Mouse (Mus musculus) neural tube, embryonic 12.5 days (tissue): ENCODE results near the gene Gm11096. TPM values are rescaled to one million over a fixed set of nuclear protein-coding genes. Genes with fewer than 3 reads are reported as not detected.

Experiments used
- ATAC-seq: fragments of 200-750 bp; cut with Nextera tagmentation; 2 replicates; pipeline ENCODE4 v1.8.0; 2017; ENCODE audit warnings: low read depth, mild to moderate bottlenecking, moderate TSS enrichment, moderate library complexity; ENCODE audit not compliant: low FRiP score
- H3K27ac ChIP-seq: fragments of 300-500 bp; sonication (generic); 2 replicates; pipeline ENCODE4 v1.5.1; 2016
- H3K27me3 ChIP-seq: fragments of 300-500 bp; sonication (generic); replicated peaks from 2 replicates; pipeline ENCODE4 v1.6.1; 2016; ENCODE audit warnings: mild to moderate bottlenecking
- H3K36me3 ChIP-seq: fragments of 300-500 bp; sonication (generic); 2 replicates; pipeline ENCODE4 v1.6.1; 2016; ENCODE audit warnings: mild to moderate bottlenecking
- H3K4me1 ChIP-seq: fragments of 300-500 bp; sonication (generic); 2 replicates; pipeline ENCODE4 v1.6.1; 2016
- H3K4me2 ChIP-seq: fragments of 300-500 bp; sonication (generic); replicated peaks from 2 replicates; pipeline ENCODE4 v1.6.1; 2016; ENCODE audit warnings: mild to moderate bottlenecking
- H3K4me3 ChIP-seq: fragments of 300-500 bp; sonication (generic); 2 replicates; pipeline ENCODE4 v1.5.1; 2016
- H3K9ac ChIP-seq: fragments of 300-500 bp; sonication (generic); 2 replicates; pipeline ENCODE4 v1.6.1; 2016; ENCODE audit warnings: mild to moderate bottlenecking
- H3K9me3 ChIP-seq: fragments of 300-500 bp; sonication (generic); 2 replicates; pipeline ENCODE4 v1.6.1; 2016; ENCODE audit warnings: mild to moderate bottlenecking
- WGBS: fragments of 180-500 bp; shearing (Covaris S2); methylation state at CpG from one replicate; pipeline ENCODE4 v1.1.7; 2016; 5-methylcytosine and 5-hydroxymethylcytosine counted together
- polyA plus RNA-seq: library from polyadenylated mRNA; unstranded; fragments of >200 nt; fragmentation: Nextera tagmentation; extraction: Ambion mirVana; gene quantifications from 2 replicates; pipeline ENCODE4 v1.2.1, GENCODE M21; 2016

Gm11096 gene
- polyA plus RNA-seq = not detected in 2 replicates

- Histone ChIP-seq H3K4me3 (no peak within 1 kb of the TSS), H3K4me1 (no peaks in the 10 kb centered on the region), H3K9me3 (no peaks in the 10 kb centered on the region), H3K27me3 (no peaks in the 10 kb centered on the region), H3K4me2 (no peak within 1 kb of the TSS), H3K36me3 (no peaks in the 10 kb centered on the region), H3K27ac (no peak within 1 kb of the TSS), H3K9ac (no peak within 1 kb of the TSS)
- ATAC-seq = no peak
These were observed at the start of gene Gm11096 for GRCm38 (mm10) chr17:81441463-81441862. TSS of gene Gm11096 (plus strand) at chr17:81441763.

- H3K27me3 ChIP-seq = no peaks in the 10 kb centered on the region
- H3K9me3 ChIP-seq = no peaks in the 10 kb centered on the region
- peaks cover 3% of the 10 kb centered on the region; the same call in 1 of the 2 replicates for H3K4me1 ChIP-seq
- H3K4me2 ChIP-seq = no peak overlapping the region
- no peak overlapping the region for H3K9ac ChIP-seq
- no peaks in the 10 kb centered on the region for H3K36me3 ChIP-seq
- no peak overlapping the region for H3K4me3 ChIP-seq
- 75% methylated on average over 4 of the region's 4 CpGs for WGBS
- ATAC-seq = no peak
- no peak overlapping the region for H3K27ac ChIP-seq
These were observed 48.5 kb upstream of the Gm11096 start for GRCm38 (mm10) chr17:81393040-81393439.

DNA sequence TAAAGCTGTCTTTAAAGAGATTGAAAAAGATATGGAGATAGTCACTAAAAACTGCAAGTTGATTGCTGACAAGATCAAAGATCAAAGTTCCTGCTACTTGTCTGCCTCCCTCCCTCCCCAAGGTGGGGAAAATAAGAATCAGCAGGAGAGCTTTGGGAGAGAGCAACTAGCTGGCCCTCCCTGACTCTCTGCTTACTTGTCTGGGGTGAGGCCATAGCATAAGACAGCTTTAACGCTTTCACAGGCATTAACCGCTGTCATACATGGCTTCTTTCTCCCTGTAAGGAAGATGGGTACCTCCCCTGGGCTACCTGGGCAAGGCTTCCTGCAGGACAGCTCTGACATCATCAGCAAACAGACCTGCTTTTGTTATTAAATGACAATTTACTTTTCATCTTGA is 47.4 kb upstream of the Gm11096 start:
- Histone ChIP-seq H3K4me3 (no peak overlapping the region), H3K4me1 (peaks cover 3% of the 10 kb centered on the region; the same call in 1 of the 2 replicates), H3K4me2 (no peak overlapping the region), H3K36me3 (no peaks in the 10 kb centered on the region), H3K9ac (no peak overlapping the region), H3K27me3 (no peaks in the 10 kb centered on the region), H3K9me3 (no peaks in the 10 kb centered on the region), H3K27ac (no peak overlapping the region)
- 21% methylated on average over 2 of the region's 2 CpGs for WGBS
- no peak for ATAC-seq

GRCm38 (mm10) chr17:81397434-81397833 is 44.1 kb upstream of the Gm11096 start:
- 55% methylated on average over 1 of the region's 1 CpGs for WGBS
- Histone ChIP-seq H3K4me1 (peaks cover 6% of the 10 kb centered on the region; the same call in 1 of the 2 replicates), H3K27ac (no peak overlapping the region), H3K9me3 (no peaks in the 10 kb centered on the region), H3K9ac (no peak overlapping the region), H3K4me2 (no peak overlapping the region), H3K27me3 (no peaks in the 10 kb centered on the region), H3K4me3 (no peak overlapping the region), H3K36me3 (no peaks in the 10 kb centered on the region)
- no peak for ATAC-seq

- no peak overlapping the region for H3K4me3 ChIP-seq
- no peak overlapping the region for H3K4me2 ChIP-seq
- no peaks in the 10 kb centered on the region for H3K9me3 ChIP-seq
- H3K27ac ChIP-seq = no peak overlapping the region
- H3K36me3 ChIP-seq = no peaks in the 10 kb centered on the region
- H3K27me3 ChIP-seq = no peaks in the 10 kb centered on the region
- ATAC-seq = no peak
- 0 out of 2 replicates have a peak, but pooled peaks cover 3% of the 10 kb centered on the region for H3K4me1 ChIP-seq
- 55% methylated on average over 5 of the region's 5 CpGs for WGBS
- H3K9ac ChIP-seq = no peak overlapping the region
These were observed 41.2 kb upstream of the Gm11096 start for GRCm38 (mm10) chr17:81400377-81400776.

DNA sequence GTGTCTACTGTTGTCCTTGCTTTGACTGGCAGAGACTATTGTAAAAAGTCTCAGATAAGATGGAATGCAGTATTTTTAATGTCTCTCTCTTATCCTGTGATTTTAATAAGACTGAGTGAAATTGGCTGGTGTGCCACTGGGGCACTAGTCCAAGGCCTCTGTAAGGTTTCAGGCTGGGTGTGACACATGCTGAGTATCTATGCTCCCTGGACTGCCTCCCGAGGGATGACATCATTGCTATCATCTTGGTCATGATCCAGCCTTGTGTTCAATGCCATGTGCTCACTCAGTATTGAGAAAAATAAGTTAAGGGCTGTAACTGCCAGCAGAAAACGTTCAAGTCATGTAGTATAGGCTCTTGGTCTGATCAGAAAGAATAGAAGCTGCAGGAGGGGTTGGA is 38.9 kb upstream of the Gm11096 start:
- Histone ChIP-seq H3K9me3 (no peaks in the 10 kb centered on the region), H3K4me2 (no peak overlapping the region), H3K27me3 (no peaks in the 10 kb centered on the region), H3K4me3 (no peak overlapping the region), H3K9ac (no peak overlapping the region), H3K27ac (no peak overlapping the region), H3K4me1 (0 out of 2 replicates have a peak, but pooled peaks cover 3% of the 10 kb centered on the region), H3K36me3 (no peaks in the 10 kb centered on the region)
- WGBS = 67% methylated on average over 2 of the region's 2 CpGs
- ATAC-seq = no peak

DNA sequence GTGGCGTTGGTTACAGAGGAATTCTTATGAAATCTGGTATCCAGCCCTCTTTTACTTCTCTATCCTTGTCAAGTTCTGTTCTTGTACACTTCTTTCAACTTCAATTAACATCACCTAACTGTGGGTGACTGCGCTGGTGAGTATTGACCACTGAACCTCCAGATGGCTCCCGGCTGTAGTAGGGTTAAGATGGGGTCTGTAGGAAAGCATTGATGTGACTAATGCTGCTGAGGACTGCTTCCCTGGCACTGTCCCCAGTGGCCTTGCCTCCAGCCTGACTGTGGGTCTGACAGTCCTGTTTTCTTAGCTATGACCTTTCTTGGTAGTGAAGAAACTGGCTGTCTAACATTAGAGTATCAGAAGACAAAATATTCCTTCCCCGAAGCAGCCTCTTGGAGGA is 38.4 kb upstream of the Gm11096 start:
- no peaks in the 10 kb centered on the region for H3K9me3 ChIP-seq
- no peak overlapping the region for H3K9ac ChIP-seq
- H3K27ac ChIP-seq = no peak overlapping the region
- 0 out of 2 replicates have a peak, but pooled peaks cover 3% of the 10 kb centered on the region for H3K4me1 ChIP-seq
- no peak for ATAC-seq
- 94% methylated on average over 4 of the region's 4 CpGs for WGBS
- no peak overlapping the region for H3K4me2 ChIP-seq
- peaks cover 4% of the 10 kb centered on the region for H3K36me3 ChIP-seq
- no peaks in the 10 kb centered on the region for H3K27me3 ChIP-seq
- H3K4me3 ChIP-seq = no peak overlapping the region

DNA sequence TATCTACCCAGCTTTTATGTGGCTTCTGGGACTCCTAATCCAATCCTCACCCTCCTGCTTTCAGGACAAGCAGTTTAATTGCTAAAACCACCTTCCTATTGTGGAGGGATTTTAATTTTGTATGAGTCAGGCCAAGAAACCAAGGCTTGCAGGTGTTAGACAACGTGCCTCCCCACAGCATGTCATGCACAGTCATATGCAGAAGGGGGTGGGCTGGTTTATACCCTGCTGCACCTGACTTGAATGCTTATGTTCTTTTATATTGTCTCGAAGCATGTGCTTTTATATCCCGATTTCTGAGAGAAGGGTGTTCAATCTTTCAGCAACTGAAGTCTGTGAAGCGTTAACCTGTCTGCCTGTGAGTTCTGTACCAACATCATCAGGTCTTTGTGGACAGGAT is 37.3 kb upstream of the Gm11096 start:
- H3K4me1 ChIP-seq = 0 out of 2 replicates have a peak, but pooled peaks cover 3% of the 10 kb centered on the region
- H3K4me3 ChIP-seq = no peak overlapping the region
- H3K9ac ChIP-seq = no peak overlapping the region
- no peak for ATAC-seq
- no peak overlapping the region for H3K4me2 ChIP-seq
- H3K9me3 ChIP-seq = no peaks in the 10 kb centered on the region
- 51% methylated on average over 4 of the region's 4 CpGs for WGBS
- H3K36me3 ChIP-seq = peaks cover 5% of the 10 kb centered on the region
- H3K27me3 ChIP-seq = no peaks in the 10 kb centered on the region
- H3K27ac ChIP-seq = no peak overlapping the region

GRCm38 (mm10) chr17:81412736-81413135 is 28.8 kb upstream of the Gm11096 start:
- H3K4me3 ChIP-seq = no peak overlapping the region
- no peak overlapping the region for H3K9ac ChIP-seq
- H3K9me3 ChIP-seq = no peaks in the 10 kb centered on the region
- H3K27ac ChIP-seq = no peak overlapping the region
- ATAC-seq = no peak
- no peak overlapping the region for H3K4me2 ChIP-seq
- H3K36me3 ChIP-seq = peaks cover 5% of the 10 kb centered on the region
- WGBS = 92% methylated on average over 4 of the region's 4 CpGs
- H3K27me3 ChIP-seq = no peaks in the 10 kb centered on the region
- H3K4me1 ChIP-seq = no peaks in the 10 kb centered on the region

DNA sequence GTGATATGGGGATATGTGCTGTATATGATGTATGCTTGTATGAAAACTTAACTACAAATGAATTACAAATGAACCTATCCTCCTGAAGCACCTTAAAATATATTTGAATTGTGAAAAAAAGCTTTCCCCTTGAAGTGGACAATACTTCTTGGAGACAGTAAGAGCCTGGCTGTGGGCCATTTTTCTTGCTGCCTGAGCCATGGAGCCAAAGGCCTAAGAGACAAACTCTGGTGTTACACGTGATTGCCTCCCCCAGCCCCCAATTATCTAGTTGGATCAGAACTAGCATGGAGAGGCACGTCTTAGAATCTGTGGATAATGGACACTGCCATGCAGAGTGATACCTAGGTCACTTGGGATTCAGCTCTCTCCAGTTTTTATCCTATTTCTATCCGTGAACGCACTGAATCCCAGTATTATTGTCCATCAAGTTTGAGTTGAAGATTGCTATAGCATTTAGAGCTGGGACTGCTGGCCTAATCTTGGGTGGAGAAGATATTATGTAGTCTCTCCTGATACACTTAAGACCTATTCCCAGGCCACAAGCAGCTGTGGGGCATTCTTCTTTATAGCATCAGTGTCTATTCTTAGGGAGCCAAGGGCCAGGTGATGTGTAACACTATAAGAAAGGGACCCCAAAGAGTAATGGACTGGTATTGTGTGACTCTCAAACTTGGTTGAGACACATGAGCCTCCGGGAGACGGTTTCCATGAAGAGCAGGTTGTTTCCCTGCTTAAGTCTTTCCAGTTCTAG is 25.0 kb upstream of the Gm11096 start:
- no peaks in the 10 kb centered on the region for H3K36me3 ChIP-seq
- WGBS = 89% methylated on average over 6 of the region's 6 CpGs
- no peak for ATAC-seq
- H3K9ac ChIP-seq = no peak overlapping the region
- H3K27me3 ChIP-seq = no peaks in the 10 kb centered on the region
- no peak overlapping the region for H3K4me2 ChIP-seq
- H3K27ac ChIP-seq = no peak overlapping the region
- H3K4me3 ChIP-seq = no peak overlapping the region
- H3K9me3 ChIP-seq = no peaks in the 10 kb centered on the region
- no peaks in the 10 kb centered on the region for H3K4me1 ChIP-seq

GRCm38 (mm10) chr17:81419802-81420459 is 21.6 kb upstream of the Gm11096 start:
- Histone ChIP-seq H3K9me3 (no peaks in the 10 kb centered on the region), H3K4me3 (no peak overlapping the region), H3K4me2 (no peak overlapping the region), H3K27me3 (no peaks in the 10 kb centered on the region), H3K36me3 (no peaks in the 10 kb centered on the region), H3K4me1 (peaks cover 13% of the 10 kb centered on the region), H3K27ac (no peak overlapping the region), H3K9ac (no peak overlapping the region)
- ATAC-seq = peak; percentile 90
- 52% methylated on average over 10 of the region's 10 CpGs for WGBS

GRCm38 (mm10) chr17:81424256-81424912 is 17.2 kb upstream of the Gm11096 start:
- H3K27me3 ChIP-seq = no peaks in the 10 kb centered on the region
- no peak overlapping the region for H3K9ac ChIP-seq
- H3K36me3 ChIP-seq = no peaks in the 10 kb centered on the region
- H3K4me3 ChIP-seq = no peak overlapping the region
- H3K27ac ChIP-seq = no peak overlapping the region
- H3K4me1 ChIP-seq = peaks cover 13% of the 10 kb centered on the region
- no peaks in the 10 kb centered on the region for H3K9me3 ChIP-seq
- WGBS = 45% methylated on average over 10 of the region's 10 CpGs
- no peak for ATAC-seq
- H3K4me2 ChIP-seq = no peak overlapping the region
